Mouse (Mus musculus) bone marrow macrophage, adult 2 months (primary cell): ENCODE results near the gene Sez6.
A peak's percentile ranks its signal among the peaks of the same experiment; 100 is the strongest.

Experiments
- CTCF ChIP-seq: IDR thresholded peaks from 2 replicates; pipeline ENCODE4 v1.5.1; 2012; ENCODE audit warnings: low read depth, mild to moderate bottlenecking, low read length, moderate library complexity
- POLR2A ChIP-seq: IDR thresholded peaks from 2 replicates; pipeline ENCODE4 v1.6.1; 2012; ENCODE audit warnings: mild to moderate bottlenecking, low read depth, low read length, borderline replicate concordance

- TF ChIP-seq POLR2A, result no peak
- peak; percentile 39; the same call in 1 of the 2 replicates for TF ChIP-seq CTCF
Measured at GRCm38 (mm10) chr11:77980281-77981204, 49.9 kb downstream of the Sez6 start.
